Mouse (Mus musculus) T-helper 1 cell (primary cell): ENCODE measurements around the gene Coro2a.
"Not testable (repeated sequence)": the region's sequence is repeated elsewhere in the genome, so short reads cannot be mapped to it uniquely, and the experiment has no call there.

ENCODE experiments used
- in situ Hi-C: fragments of 300-600 bp; cut with MboI, MseI; formaldehyde crosslinking; loops from one replicate; pipeline ENCODE4 v1.15.1; 2025; ENCODE audit warnings: high pct_unique_total_duplicates

Coro2a gene

DNA sequence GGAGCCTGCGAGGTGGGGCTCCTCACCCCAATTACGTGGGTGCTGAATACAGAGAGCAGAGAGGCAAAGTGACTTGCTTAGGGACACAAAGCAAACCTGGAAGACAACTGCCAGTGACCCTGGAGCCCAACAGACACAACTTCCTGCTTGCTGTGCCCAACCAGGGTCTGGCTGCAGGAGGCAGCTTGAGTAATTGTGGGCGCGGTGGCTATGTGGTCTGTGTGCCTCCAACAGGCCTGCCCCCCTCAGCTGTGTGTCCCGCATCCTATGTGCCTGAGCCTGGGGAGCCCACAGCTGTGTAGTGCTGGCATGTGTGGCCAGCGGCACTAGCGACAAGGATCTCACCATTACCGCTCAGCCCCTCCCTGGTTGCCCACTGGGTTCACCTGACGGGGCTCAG, 12.6 kb upstream of the Coro2a start:
- in situ Hi-C loops, result loop anchor here (5.0 kb wide), 2 partner anchors 33 to 433 kb away; no protein-coding TSS in a partner anchor

DNA sequence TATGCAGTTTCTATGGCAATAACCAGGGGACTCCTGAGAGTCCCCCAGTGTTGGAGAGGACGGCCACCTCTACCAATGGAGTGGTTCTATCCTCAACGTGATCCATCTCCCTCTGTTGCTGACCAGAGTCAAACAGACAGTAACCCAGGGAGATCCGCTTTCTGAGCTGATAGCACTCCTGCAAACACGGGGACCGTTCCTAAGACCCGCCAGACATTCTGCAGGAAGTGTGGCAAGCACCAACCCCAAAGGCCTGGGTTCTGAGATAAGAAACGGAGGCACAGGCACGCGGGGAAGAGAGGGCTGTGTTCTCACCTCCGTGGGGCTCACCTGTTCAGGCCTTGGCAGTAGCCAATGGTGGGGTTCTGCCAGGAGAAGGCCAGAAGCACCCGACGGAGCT, 11.6 kb upstream of the Coro2a start:
- in situ Hi-C loops, result loop anchor here (5.0 kb wide), 1 partner anchor 34 kb away; no protein-coding TSS in a partner anchor

GRCm38 (mm10) chr4:46611181-46611580, 9.2 kb upstream of the Coro2a start:
- in situ Hi-C loops, result loop anchor here (5.0 kb wide), 1 partner anchor 36 kb away; no protein-coding TSS in a partner anchor

DNA sequence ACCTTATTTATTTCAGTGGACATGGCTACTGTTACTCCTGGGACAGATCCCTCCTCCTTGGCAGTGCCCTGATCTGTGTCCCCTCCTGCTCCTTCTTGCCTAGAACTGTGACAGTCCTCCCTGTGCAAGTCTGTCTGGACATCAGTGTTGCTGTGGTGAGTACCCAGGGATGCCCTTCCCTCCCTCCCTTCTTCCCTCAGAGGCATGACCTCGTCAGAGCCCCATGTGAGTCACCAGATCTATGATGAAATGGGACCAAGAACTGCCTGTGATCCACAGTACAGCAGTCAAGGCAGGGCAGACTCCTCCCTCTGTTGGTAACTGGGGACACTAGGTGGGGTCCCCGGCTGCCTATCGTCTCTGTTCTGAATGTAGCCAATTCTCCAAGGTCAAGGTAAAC, 5.6 kb upstream of the Coro2a start:
- in situ Hi-C loops, result no loop called here

DNA sequence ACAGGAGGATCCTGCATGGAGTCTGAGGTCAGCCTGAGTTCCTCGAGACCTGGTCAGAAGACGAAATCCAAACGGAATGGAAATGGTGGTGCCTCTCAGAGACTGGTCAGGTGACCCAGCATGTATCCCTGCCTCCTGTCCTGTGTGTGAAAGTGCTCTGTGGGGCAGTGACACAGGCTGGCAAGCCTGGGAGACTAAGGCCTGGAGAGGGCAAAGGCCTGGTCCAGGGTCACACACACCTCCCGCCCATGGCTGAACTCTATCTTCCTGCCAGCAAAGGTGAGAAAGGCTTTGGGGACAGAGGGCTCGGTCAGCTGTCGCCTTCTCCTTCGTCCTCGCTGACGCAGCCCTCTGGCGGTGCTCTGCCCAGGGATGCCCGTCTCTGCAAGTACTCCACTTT, 3.4 kb upstream of the Coro2a start:
- in situ Hi-C loops, result no loop called here

- in situ Hi-C loops, result no loop called here
Measured at GRCm38 (mm10) chr4:46602704-46603103, 702 bp upstream of the Coro2a start.

- in situ Hi-C loops, result no loop called here
Measured at GRCm38 (mm10) chr4:46601258-46601843, 651 bp downstream of the Coro2a start.

- in situ Hi-C loops, result no loop called here
Measured at GRCm38 (mm10) chr4:46600473-46601257, 1.3 kb downstream of the Coro2a start.

GRCm38 (mm10) chr4:46599609-46600008, 2.4 kb downstream of the Coro2a start:
- in situ Hi-C loops, result not testable (repeated sequence)

GRCm38 (mm10) chr4:46598981-46599380, 3.0 kb downstream of the Coro2a start:
- in situ Hi-C loops, result no loop called here

- in situ Hi-C loops, result no loop called here
Measured at GRCm38 (mm10) chr4:46598111-46598510, 3.9 kb downstream of the Coro2a start.

DNA sequence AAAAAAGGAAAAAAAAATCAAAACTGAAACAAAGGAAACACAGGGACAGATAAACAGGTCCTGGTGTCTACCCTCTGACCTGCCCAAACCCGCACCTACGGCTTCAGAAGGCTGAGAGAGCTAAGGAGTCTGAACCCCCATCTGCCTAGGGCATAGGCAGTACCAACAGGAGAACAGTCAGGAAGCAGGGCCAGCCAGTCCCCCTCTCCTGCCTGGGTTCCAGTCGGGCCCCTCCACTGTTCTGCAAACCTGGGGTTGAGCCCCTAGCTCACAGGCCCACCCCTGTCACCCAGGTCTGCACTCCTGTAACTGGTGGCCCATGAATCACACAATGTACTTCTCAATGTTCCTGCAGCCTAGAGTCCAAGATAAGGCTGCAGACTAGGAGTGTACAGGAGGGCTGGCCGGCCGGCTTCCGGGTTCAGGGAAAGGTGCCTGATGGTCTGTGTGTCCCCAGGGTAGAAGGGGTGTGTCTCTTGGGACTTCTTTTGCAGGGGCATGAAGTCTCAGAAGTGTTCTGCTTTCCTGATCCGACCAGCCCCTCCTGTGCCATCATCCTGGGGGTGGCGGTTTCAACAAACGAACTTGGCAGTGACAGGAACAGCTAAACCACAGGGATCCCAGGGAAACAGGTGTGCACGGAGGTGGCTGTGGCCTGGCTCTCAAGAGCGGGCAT, 4.6 kb downstream of the Coro2a start:
- in situ Hi-C loops, result no loop called here

GRCm38 (mm10) chr4:46596398-46596797, 5.6 kb downstream of the Coro2a start:
- in situ Hi-C loops, result no loop called here

DNA sequence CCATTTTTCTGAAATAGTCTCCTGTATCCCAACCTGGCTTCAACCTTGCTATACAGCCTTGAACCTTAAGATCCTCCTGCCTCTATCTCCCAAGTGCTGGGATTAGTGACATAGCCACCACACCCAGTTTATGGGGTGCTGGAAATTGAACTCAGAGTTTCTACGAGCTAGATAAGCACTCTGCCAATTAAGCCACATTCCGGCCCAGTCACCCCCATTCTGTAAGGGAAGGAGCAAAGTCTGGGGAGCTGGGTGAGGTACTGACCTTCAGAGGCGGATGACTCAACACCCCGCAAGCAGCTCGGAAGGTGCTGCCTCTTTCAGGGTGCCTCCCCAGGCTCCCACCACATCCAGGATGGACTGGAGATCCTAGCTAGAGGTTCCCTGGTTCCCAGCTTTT, 7.9 kb downstream of the Coro2a start:
- in situ Hi-C loops, result no loop called here

GRCm38 (mm10) chr4:46593472-46593871, 8.5 kb downstream of the Coro2a start:
- in situ Hi-C loops, result no loop called here

DNA sequence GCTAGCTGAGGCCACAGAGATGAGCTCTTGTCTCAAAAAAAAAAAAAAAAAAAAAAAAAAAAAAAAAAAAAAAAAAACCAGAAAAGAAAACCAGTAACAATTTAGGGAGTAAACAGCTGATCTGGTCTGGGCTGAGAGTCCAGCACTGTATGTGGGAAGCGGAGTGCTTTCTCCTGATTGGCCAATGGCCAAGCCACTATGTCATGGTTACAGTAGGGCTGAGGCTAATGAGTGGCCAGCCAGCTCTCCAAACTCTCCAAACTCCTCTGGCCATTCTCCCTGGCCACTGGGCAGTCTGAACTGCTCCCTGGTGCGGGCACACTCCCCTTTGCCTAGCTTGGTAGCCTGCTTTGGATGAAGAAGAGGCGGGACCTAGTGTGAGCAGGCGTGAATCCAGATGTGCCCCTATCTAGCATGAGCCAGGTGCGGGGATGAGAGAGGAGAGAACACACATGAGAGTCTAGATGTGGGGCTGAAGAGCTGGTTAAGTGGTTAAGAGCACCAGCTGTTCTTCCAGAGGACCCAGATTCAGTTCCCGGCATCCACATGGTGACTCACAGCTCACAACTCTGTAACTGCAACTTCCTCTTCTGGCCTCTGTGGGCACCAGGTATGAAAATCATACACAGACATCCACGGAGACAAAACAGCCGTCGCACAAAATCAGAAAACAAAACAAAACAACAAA, 10.0 kb downstream of the Coro2a start:
- in situ Hi-C loops, result no loop called here

DNA sequence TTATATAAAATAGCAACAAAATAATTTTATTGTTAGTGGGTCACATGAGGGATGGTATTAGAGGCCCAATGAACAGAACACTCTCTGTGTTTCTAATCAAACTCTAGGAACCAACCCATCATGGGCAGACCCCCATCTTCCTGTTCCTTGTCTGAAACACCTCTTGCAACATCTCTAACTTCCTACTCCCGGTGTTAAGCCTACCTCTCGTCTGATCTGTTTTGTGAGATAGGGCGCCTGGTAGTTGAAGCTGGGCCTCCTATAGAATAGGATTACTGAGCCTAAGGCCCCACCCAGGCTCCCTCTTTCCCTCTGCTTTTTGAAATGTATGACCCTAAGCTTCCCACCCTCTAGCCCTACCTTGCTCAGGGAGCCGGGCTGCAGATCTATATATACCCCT, 11.2 kb downstream of the Coro2a start:
- in situ Hi-C loops, result no loop called here

- in situ Hi-C loops, result no loop called here
Measured at GRCm38 (mm10) chr4:46589946-46590684, 11.9 kb downstream of the Coro2a start.

DNA sequence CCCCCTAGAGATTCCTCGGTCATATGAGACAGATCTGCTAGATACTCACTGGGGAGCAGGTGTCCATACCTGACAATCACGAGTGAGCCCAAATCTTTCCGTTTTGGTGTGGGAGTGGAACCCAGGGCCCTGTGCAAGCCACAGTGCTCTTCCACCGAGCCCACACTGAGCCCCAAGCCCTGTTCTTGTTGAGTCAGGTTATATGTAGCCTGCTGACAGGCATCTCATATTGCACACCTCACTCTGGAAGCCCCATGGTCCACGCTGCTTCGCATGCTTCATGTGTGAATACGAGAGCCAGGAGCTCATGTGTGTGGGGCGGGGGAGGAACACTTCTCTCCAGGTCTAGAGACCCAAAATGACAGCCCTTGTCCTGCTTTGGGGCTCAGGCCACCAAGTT, 12.9 kb downstream of the Coro2a start:
- in situ Hi-C loops, result no loop called here

- in situ Hi-C loops, result no loop called here
Measured at GRCm38 (mm10) chr4:46586473-46586872, 15.5 kb downstream of the Coro2a start.

- in situ Hi-C loops, result no loop called here
Measured at GRCm38 (mm10) chr4:46585811-46586190, 16.2 kb downstream of the Coro2a start.
